Mouse (Mus musculus) forebrain, postnatal 0 days (tissue): ENCODE measurements around the gene Hcn2. TPM values are rescaled to one million over a fixed set of nuclear protein-coding genes. Genes with fewer than 3 reads are reported as not detected.
A peak's percentile ranks its signal among the peaks of the same experiment; 100 is the strongest.
"Not testable (repeated sequence)": the region's sequence is repeated elsewhere in the genome, so short reads cannot be mapped to it uniquely, and the experiment has no call there.

ENCODE experiments used
- ATAC-seq: fragments of 200-750 bp; cut with Nextera tagmentation; 2 replicates; pipeline ENCODE4 v1.8.0; 2017; ENCODE audit warnings: mild to moderate bottlenecking, moderate library complexity
- DNase-seq: peaks from one replicate; pipeline ENCODE4 v3.0.0-alpha.2; 2015
- H3K27ac ChIP-seq: fragments of 300-500 bp; sonication (generic); 2 replicates; pipeline ENCODE4 v1.5.1; 2014; ENCODE audit warnings: low read depth, mild to moderate bottlenecking, antibody characterized with exemption, low read length, moderate library complexity, mixed read lengths
- H3K27me3 ChIP-seq: fragments of 300-500 bp; sonication (generic); 2 replicates; pipeline ENCODE4 v1.6.1; 2014; ENCODE audit warnings: mild to moderate bottlenecking, low read length, mixed read lengths; ENCODE audit not compliant: insufficient read depth
- H3K36me3 ChIP-seq: fragments of 300-500 bp; sonication (generic); 2 replicates; pipeline ENCODE4 v1.6.1; 2014; ENCODE audit warnings: mild to moderate bottlenecking, moderate library complexity; ENCODE audit not compliant: insufficient read depth
- H3K4me1 ChIP-seq: fragments of 300-500 bp; sonication (generic); 2 replicates; pipeline ENCODE4 v1.6.1; 2014; ENCODE audit warnings: antibody characterized with exemption; ENCODE audit not compliant: insufficient read depth
- H3K4me2 ChIP-seq: fragments of 300-500 bp; sonication (generic); 2 replicates; pipeline ENCODE4 v1.6.1; 2014; ENCODE audit warnings: low read depth, mild to moderate bottlenecking, moderate library complexity
- H3K4me3 ChIP-seq: fragments of 300-500 bp; sonication (generic); 2 replicates; pipeline ENCODE4 v1.5.1; 2014; ENCODE audit warnings: low read depth, low read length, mixed read lengths
- H3K9ac ChIP-seq: fragments of 300-500 bp; sonication (generic); 2 replicates; pipeline ENCODE4 v1.6.1; 2014; ENCODE audit warnings: mild to moderate bottlenecking
- H3K9me3 ChIP-seq: fragments of 300-500 bp; sonication (generic); 2 replicates; pipeline ENCODE4 v1.6.1; 2016; ENCODE audit warnings: low read length
- CTCF ChIP-seq: sonication (generic); IDR thresholded peaks from 2 replicates; pipeline ENCODE4 v1.5.1; 2016; ENCODE audit warnings: antibody characterized with exemption, control low read depth, low read depth
- WGBS: fragments of 180-500 bp; shearing (Covaris S2); extraction: QIAGEN DNeasy Blood & Tissue Kit; methylation state at CpG from one replicate; pipeline ENCODE4 v1.1.7; 2014; 5-methylcytosine and 5-hydroxymethylcytosine counted together
- polyA plus RNA-seq: library from polyadenylated mRNA; unstranded; fragments of >200 nt; fragmentation: Nextera tagmentation; extraction: Ambion mirVana; gene quantifications from 2 replicates; pipeline ENCODE4 v1.2.1, GENCODE M21; 2015
- total RNA-seq: library from RNA; depleted of rRNA; stranded (reverse); fragments of >200 nt; gene quantifications from 2 replicates; pipeline ENCODE4 v1.2.3, GENCODE M21; 2014

Hcn2 gene
- total and polyA plus RNA-seq, 2 experiments from 2014 or later: 4.7 to 34.5 TPM

DNA sequence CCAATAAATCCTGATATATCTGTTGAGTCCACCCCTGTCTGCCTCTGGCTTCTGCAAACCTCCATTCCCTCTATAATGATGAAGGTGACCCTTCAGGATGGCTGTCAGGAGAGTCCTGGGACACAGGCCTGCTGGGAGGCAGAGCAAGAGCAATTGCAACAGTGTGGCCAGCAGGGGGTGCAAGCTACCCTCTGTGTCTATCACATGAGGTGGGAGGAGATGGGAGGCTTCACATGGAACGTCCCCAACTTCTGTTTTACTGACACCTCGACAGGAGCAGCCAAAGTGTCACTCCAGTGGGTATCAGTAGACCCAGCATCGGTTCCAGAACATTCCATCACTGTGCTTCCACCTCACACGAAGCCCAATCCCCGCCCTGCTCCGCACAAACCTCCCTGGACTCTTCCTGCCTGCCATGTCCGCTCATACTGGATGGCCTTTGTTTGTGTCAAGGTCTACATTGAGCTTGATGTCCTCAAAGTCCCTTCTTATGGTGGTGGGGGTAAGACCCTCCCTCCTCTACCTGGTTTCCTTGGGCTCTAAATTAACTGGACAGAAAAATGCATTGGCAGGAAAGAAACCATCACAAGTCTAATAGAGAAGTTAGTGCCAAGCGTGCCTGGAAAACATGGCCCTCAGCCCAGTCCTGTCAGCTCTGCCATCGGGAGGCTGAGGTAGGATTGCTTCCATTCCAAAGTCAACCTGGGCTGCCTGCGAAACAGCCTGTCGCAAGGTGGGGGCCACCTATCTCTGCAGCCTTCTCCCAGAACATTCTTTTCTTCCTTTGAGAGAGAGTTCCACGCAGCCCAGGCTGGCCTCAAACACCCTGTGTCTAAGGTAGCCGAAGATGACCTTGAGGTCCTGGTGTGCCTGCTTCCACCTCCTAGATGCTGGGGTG is 21.0 kb upstream of the Hcn2 start:
- H3K9ac ChIP-seq: no peak overlapping the region
- H3K4me3 ChIP-seq: no peak overlapping the region
- TF ChIP-seq CTCF: peak; percentile 80
- H3K4me1 ChIP-seq: peaks cover 6% of the 10 kb centered on the region; the same call in 1 of the 2 replicates
- no peaks in the 10 kb centered on the region for H3K27me3 ChIP-seq
- no peaks in the 10 kb centered on the region for H3K9me3 ChIP-seq
- H3K4me2 ChIP-seq: no peak overlapping the region
- H3K27ac ChIP-seq: no peak overlapping the region
- H3K36me3 ChIP-seq: no peaks in the 10 kb centered on the region
- 58% methylated on average over 13 of the region's 13 CpGs for WGBS
- ATAC-seq (peak; percentile 21; the same call in 1 of the 2 replicates), DNase-seq (peak; percentile 57)

DNA sequence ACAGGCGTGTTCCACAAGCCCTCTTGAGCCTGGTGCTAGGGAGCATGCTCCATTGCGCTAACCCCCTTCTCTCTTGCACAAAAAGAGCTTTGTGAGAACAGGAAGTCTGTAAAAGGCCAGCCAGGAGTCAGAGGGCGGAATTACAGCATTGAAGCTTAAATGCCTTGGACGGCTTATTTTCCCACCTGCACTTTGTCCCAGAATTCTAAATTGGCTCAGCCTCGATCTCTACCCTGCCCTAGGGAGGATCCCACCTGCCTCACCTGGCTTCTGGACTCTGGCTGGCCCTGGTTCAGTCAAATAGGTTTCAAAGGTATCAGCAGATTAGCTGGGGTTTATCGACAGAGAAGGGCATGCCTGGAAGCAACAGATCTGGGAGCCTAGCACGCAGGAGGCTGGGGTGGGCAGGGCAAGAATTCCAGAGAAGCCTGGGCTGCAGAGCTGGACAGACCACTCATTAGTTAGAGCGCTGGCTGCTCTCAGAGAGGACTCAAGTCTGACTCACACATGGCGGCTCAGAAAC is 20.2 kb upstream of the Hcn2 start:
- no peak overlapping the region for H3K27ac ChIP-seq
- no peak overlapping the region for H3K9ac ChIP-seq
- ATAC-seq: no peak
- no peak overlapping the region for H3K4me2 ChIP-seq
- no peaks in the 10 kb centered on the region for H3K9me3 ChIP-seq
- no peak for DNase-seq
- no peak overlapping the region for H3K4me3 ChIP-seq
- H3K36me3 ChIP-seq: no peaks in the 10 kb centered on the region
- no peak for TF ChIP-seq CTCF
- peaks cover 6% of the 10 kb centered on the region; the same call in 1 of the 2 replicates for H3K4me1 ChIP-seq
- H3K27me3 ChIP-seq: no peaks in the 10 kb centered on the region
- WGBS: 64% methylated on average over 9 of the region's 9 CpGs

DNA sequence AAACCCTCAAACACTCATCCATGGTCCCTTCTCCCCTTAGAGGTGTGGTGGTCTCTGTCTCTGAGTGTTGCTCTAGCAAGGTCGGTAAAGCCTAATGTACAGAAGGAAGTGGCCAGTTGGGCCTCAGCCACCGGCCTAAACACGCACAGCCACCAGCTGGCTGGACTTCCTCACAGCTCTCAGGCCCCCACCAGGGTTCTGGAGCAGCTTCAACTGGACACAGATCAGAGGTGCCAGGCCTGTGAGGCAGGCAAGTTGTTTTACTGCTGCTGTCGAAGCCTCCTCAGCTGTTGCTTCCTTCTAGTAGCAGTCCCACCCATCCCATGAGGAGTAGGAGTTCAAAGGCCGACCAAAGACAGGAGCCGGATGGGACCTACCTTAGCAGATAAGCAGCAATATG is 18.5 kb upstream of the Hcn2 start:
- DNase-seq: no peak
- Histone ChIP-seq H3K9me3 (no peaks in the 10 kb centered on the region), H3K4me1 (peaks cover 6% of the 10 kb centered on the region; the same call in 1 of the 2 replicates), H3K4me3 (no peak overlapping the region), H3K27ac (no peak overlapping the region), H3K27me3 (no peaks in the 10 kb centered on the region), H3K36me3 (no peaks in the 10 kb centered on the region), H3K9ac (no peak overlapping the region), H3K4me2 (no peak overlapping the region)
- no peak for ATAC-seq
- TF ChIP-seq CTCF: no peak
- 76% methylated on average over 6 of the region's 6 CpGs for WGBS

DNA sequence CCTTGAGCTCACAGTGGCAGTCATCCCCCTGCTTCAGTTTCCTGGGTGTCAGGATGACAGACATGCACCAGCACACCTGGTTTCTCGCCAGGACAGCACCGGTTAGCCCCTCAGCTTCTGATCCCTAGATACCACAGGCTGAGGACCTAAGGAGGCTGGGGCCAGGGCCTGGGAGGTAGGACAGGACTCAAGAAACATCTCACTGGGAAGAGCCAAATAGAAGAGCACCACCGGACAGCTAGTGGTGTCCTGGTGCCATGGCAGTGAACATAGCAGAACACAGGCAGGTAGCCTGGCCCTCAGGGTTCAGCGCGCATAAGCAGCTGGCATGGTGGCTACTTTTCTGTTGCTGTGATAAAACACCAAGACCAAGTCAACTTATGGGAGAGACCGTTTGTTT is 18.0 kb upstream of the Hcn2 start:
- Histone ChIP-seq H3K27me3 (no peaks in the 10 kb centered on the region), H3K9ac (no peak overlapping the region), H3K36me3 (no peaks in the 10 kb centered on the region), H3K9me3 (no peaks in the 10 kb centered on the region), H3K27ac (no peak overlapping the region), H3K4me2 (no peak overlapping the region), H3K4me1 (peaks cover 6% of the 10 kb centered on the region; the same call in 1 of the 2 replicates), H3K4me3 (no peak overlapping the region)
- ATAC-seq (no peak), DNase-seq (no peak)
- TF ChIP-seq CTCF: no peak
- 92% methylated on average over 6 of the region's 6 CpGs for WGBS

DNA sequence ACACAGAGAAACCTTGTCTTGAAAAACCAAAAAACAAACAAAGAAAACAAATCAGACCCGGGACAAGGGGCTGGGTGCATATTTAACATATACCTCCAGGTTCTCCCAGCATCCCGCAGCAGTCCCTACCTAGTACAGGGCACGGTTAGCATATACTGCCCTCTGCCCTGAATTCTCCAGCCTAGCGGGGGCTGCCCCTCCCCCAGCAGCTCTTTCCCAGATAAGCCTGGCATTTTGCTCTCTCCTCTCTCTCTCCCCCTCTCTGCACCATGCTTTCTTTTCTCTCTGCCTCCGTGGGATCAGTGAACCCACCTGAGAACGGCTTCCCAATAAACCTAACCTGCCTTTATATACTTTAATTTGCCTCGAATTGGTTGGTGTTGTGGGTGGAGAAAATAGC is 15.8 kb upstream of the Hcn2 start:
- no peaks in the 10 kb centered on the region for H3K9me3 ChIP-seq
- no peaks in the 10 kb centered on the region for H3K27me3 ChIP-seq
- no peaks in the 10 kb centered on the region for H3K36me3 ChIP-seq
- 54% methylated on average over 7 of the region's 7 CpGs for WGBS
- DNase-seq (no peak), ATAC-seq (no peak)
- no peak overlapping the region for H3K4me2 ChIP-seq
- H3K4me1 ChIP-seq: peaks cover 10% of the 10 kb centered on the region
- H3K9ac ChIP-seq: no peak overlapping the region
- TF ChIP-seq CTCF: no peak
- no peak overlapping the region for H3K27ac ChIP-seq
- H3K4me3 ChIP-seq: no peak overlapping the region

DNA sequence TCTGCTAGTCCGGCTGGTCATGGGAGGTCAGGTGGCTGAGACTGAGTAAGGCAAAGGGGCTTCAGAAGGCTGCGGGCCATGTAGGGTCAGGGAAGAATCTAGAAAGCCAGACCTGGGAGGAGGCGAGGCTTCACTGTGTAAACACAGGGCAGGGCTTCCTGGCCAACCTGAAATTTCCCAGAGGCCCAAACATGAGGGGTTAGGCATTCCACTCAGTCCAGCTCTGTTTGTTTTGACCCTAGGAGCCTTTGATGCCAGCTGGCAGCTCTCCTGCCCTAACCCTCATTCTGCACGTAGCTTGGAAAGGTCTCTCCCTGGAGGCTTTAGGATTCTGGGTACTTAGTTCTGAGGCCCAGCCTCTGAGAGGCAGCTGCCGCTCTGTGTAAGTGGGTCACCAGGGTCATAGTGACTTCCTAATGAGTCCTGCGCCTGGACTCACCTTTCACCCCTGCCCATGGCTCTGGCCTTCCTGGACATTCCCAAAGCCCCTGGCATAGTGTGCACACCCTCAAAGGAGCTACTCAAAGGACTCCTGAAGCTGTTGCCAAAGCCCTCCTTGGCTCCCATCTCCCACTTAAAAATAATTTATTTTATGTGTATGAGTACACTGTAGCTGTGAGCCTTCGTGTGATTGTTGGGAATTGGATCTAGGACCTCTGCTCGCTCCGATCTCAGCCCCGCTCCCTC is 14.8 kb upstream of the Hcn2 start:
- no peak overlapping the region for H3K4me2 ChIP-seq
- no peak for ATAC-seq
- TF ChIP-seq CTCF: no peak
- H3K27me3 ChIP-seq: no peaks in the 10 kb centered on the region
- peaks cover 14% of the 10 kb centered on the region; the same call in 1 of the 2 replicates for H3K4me1 ChIP-seq
- H3K4me3 ChIP-seq: no peak overlapping the region
- no peaks in the 10 kb centered on the region for H3K9me3 ChIP-seq
- no peak overlapping the region for H3K9ac ChIP-seq
- no peaks in the 10 kb centered on the region for H3K36me3 ChIP-seq
- H3K27ac ChIP-seq: no peak overlapping the region
- DNase-seq: no peak
- WGBS: 69% methylated on average over 10 of the region's 10 CpGs

DNA sequence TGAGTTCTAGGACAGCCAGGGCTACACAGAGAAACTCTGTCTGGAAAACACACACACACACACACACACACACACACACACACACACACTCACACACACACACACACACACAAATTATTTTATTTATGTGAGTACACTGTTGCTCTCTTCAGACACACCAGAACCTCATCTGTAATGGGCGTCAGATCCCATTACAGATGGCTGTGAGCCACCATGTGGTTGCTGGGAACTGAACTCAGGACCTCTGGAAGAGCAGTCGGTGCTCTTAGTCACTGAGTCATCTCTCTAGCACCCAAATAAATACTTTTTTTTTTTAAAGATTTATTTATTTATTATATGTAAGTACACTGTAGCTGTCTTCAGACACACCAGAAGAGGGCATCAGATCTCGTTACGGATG is 13.5 kb upstream of the Hcn2 start:
- not testable (repeated sequence) for H3K27me3 ChIP-seq, ATAC-seq, H3K4me2 ChIP-seq, H3K9ac ChIP-seq, H3K27ac ChIP-seq, H3K4me3 ChIP-seq, H3K36me3 ChIP-seq, DNase-seq, H3K9me3 ChIP-seq
- peaks cover 14% of the 10 kb centered on the region; the same call in 1 of the 2 replicates for H3K4me1 ChIP-seq
- 92% methylated on average over 3 of the region's 4 CpGs for WGBS
